ENCODE assay signal across 17 mouse cellular contexts in genomic region chr2:34592361-34592960, GRCm38 (mm10).
DNase-seq lines count a peak whose midpoint lies in the region; ATAC-seq and TF ChIP-seq lines count a peak whose summit lies in the region.
"Had no signal": no experiment of that assay in that cellular context is flagged by ENCODE, and none has a peak within 500 bp of the region (broad histone marks: within the 10 kb centered on the region; RNA-seq: fewer than 3 reads in every experiment).

No protein-coding gene starts in this region.

- H3K4me3 ChIP-seq in hindbrain, embryonic 11.5 days (ENCODE audit: low read depth, low read length), result no peak overlapping the region
- H3K4me3 ChIP-seq in hindbrain, embryonic 14.5 days (replicated peaks; ENCODE audit: low read length), result no peak overlapping the region
- H3K4me3 ChIP-seq in embryonic facial prominence, embryonic 11.5 days (ENCODE audit: low read depth, low read length), result no peak overlapping the region
- no peak overlapping the region for H3K4me3 ChIP-seq in heart, postnatal 0 days (ENCODE audit: low read depth, low read length)
- no peak overlapping the region for H3K4me3 ChIP-seq in stomach, embryonic 15.5 days (replicated peaks)
- no peak overlapping the region for H3K4me3 ChIP-seq in midbrain, embryonic 10.5 days
- H3K4me3 ChIP-seq: embryonic facial prominence, embryonic 12.5 days; hindbrain, embryonic 10.5 days had no signal

- no peak overlapping the region for H3K27ac ChIP-seq in hindbrain, embryonic 11.5 days (ENCODE audit: low read depth, low read length)
- no peak overlapping the region for H3K27ac ChIP-seq in hindbrain, embryonic 14.5 days
- no peak overlapping the region for H3K27ac ChIP-seq in embryonic facial prominence, embryonic 11.5 days (replicated peaks; ENCODE audit: low read depth, low read length)
- peak overlapping the region; percentile 94 for H3K27ac ChIP-seq in heart, postnatal 0 days (ENCODE audit: low read depth)
- H3K27ac ChIP-seq in stomach, embryonic 15.5 days, result peak overlapping the region; percentile 83
- no peak overlapping the region for H3K27ac ChIP-seq in midbrain, embryonic 10.5 days (replicated peaks)
- H3K27ac ChIP-seq: hindbrain, embryonic 10.5 days; liver, embryonic 14.5 days had no signal

- no peaks in the 10 kb centered on the region for H3K9me3 ChIP-seq in hindbrain, embryonic 11.5 days (ENCODE audit: control insufficient read depth, low read length)
- H3K9me3 ChIP-seq in hindbrain, embryonic 14.5 days (ENCODE audit: control insufficient read depth, low read length), result no peaks in the 10 kb centered on the region
- no peaks in the 10 kb centered on the region for H3K9me3 ChIP-seq in embryonic facial prominence, embryonic 11.5 days (replicated peaks; ENCODE audit: control insufficient read depth, low read length)
- no peaks in the 10 kb centered on the region for H3K9me3 ChIP-seq in heart, postnatal 0 days (replicated peaks; ENCODE audit: control insufficient read depth, low read length)
- H3K9me3 ChIP-seq in stomach, embryonic 15.5 days, result no peaks in the 10 kb centered on the region
- no peaks in the 10 kb centered on the region for H3K9me3 ChIP-seq in midbrain, embryonic 10.5 days (replicated peaks)
- H3K9me3 ChIP-seq: embryonic facial prominence, embryonic 12.5 days; hindbrain, embryonic 10.5 days had no signal

- H3K9ac ChIP-seq in hindbrain, embryonic 11.5 days (ENCODE audit: low read depth, low read length), result 0 out of 2 replicates have a peak overlapping the region, but pooled peaks have one; percentile 11
- H3K9ac ChIP-seq in hindbrain, embryonic 14.5 days, result no peak overlapping the region
- no peak overlapping the region for H3K9ac ChIP-seq in embryonic facial prominence, embryonic 11.5 days (replicated peaks; ENCODE audit: low read length)
- H3K9ac ChIP-seq in heart, postnatal 0 days (replicated peaks; ENCODE audit: low read depth, low read length), result peak overlapping the region; percentile 27; the same call in 1 of the 2 replicates
- no peak overlapping the region for H3K9ac ChIP-seq in stomach, embryonic 15.5 days
- H3K9ac ChIP-seq: embryonic facial prominence, embryonic 12.5 days; liver, embryonic 14.5 days had no signal

- no peaks in the 10 kb centered on the region for H3K27me3 ChIP-seq in hindbrain, embryonic 11.5 days (ENCODE audit: control insufficient read depth, insufficient read depth, low read length)
- H3K27me3 ChIP-seq in hindbrain, embryonic 14.5 days (ENCODE audit: control insufficient read depth, insufficient read depth, low read length), result no peaks in the 10 kb centered on the region
- no peaks in the 10 kb centered on the region for H3K27me3 ChIP-seq in embryonic facial prominence, embryonic 11.5 days (ENCODE audit: control insufficient read depth, insufficient read depth, low read length)
- no peaks in the 10 kb centered on the region for H3K27me3 ChIP-seq in heart, postnatal 0 days (ENCODE audit: control insufficient read depth, insufficient read depth, low read length)
- H3K27me3 ChIP-seq in stomach, embryonic 15.5 days (replicated peaks), result no peaks in the 10 kb centered on the region
- peaks cover 6% of the 10 kb centered on the region for H3K27me3 ChIP-seq in midbrain, embryonic 10.5 days (ENCODE audit: low read depth, poor library complexity, severe bottlenecking)

- H3K4me1 ChIP-seq in hindbrain, embryonic 11.5 days (replicated peaks; ENCODE audit: control insufficient read depth, insufficient read depth, low read length), result no peaks in the 10 kb centered on the region
- 0 out of 2 replicates have a peak, but pooled peaks cover 3% of the 10 kb centered on the region for H3K4me1 ChIP-seq in hindbrain, embryonic 14.5 days (replicated peaks; ENCODE audit: control insufficient read depth, insufficient read depth, low read length)
- no peaks in the 10 kb centered on the region for H3K4me1 ChIP-seq in embryonic facial prominence, embryonic 11.5 days (ENCODE audit: control insufficient read depth, insufficient read depth, low read length)
- peaks cover 31% of the 10 kb centered on the region for H3K4me1 ChIP-seq in heart, postnatal 0 days (ENCODE audit: control insufficient read depth, insufficient read depth)
- H3K4me1 ChIP-seq in stomach, embryonic 15.5 days, result peaks cover 9% of the 10 kb centered on the region; the same call in 1 of the 2 replicates
- H3K4me1 ChIP-seq in midbrain, embryonic 10.5 days, result 0 out of 2 replicates have a peak, but pooled peaks cover 7% of the 10 kb centered on the region
- H3K4me1 ChIP-seq: hindbrain, embryonic 10.5 days had no signal

- no peak for TF ChIP-seq EP300 in heart, postnatal 0 days (IDR thresholded peaks at IDR 0.05; ENCODE audit: low read depth)

- no peak for TF ChIP-seq CTCF in heart, postnatal 0 days (IDR thresholded peaks at IDR 0.05; ENCODE audit: low read depth)

- no peak overlapping the region for H3K4me2 ChIP-seq in hindbrain, embryonic 11.5 days (replicated peaks; ENCODE audit: low read depth, low read length)
- H3K4me2 ChIP-seq in hindbrain, embryonic 14.5 days (replicated peaks), result no peak overlapping the region
- no peak overlapping the region for H3K4me2 ChIP-seq in embryonic facial prominence, embryonic 11.5 days (ENCODE audit: low read depth, low read length)
- H3K4me2 ChIP-seq in heart, postnatal 0 days (ENCODE audit: low read depth, low read length), result no peak overlapping the region
- H3K4me2 ChIP-seq in stomach, embryonic 15.5 days, result no peak overlapping the region
- H3K4me2 ChIP-seq: embryonic facial prominence, embryonic 12.5 days; midbrain, embryonic 11.5 days had no signal

- ATAC-seq in hindbrain, embryonic 11.5 days (ENCODE audit: low FRiP score), result no peak
- ATAC-seq in hindbrain, embryonic 14.5 days (ENCODE audit: low FRiP score), result no peak
- ATAC-seq in embryonic facial prominence, embryonic 11.5 days (replicated peaks; ENCODE audit: insufficient number of reproducible peaks, low FRiP score, low TSS enrichment, low read depth), result no peak
- no peak; the same call in 1 of the 2 replicates for ATAC-seq in heart, postnatal 0 days (ENCODE audit: insufficient read depth, low read depth)
- peak; percentile 72; the same call in 1 of the 2 replicates for ATAC-seq in stomach, embryonic 15.5 days (ENCODE audit: insufficient read depth, low FRiP score, low read depth)
- no peak for ATAC-seq in megakaryocyte progenitor cell, adult 5-6 weeks (replicated peaks; ENCODE audit: poor library complexity)
- ATAC-seq: CD4-positive, CD25-positive, alpha-beta regulatory T cell, adult 4 months had no signal

- WGBS in hindbrain, embryonic 11.5 days, result 78% methylated on average over 8 of the region's 8 CpGs
- WGBS in hindbrain, embryonic 14.5 days, result 86% methylated on average over 8 of the region's 8 CpGs
- WGBS in embryonic facial prominence, embryonic 11.5 days, result 67% methylated on average over 8 of the region's 8 CpGs
- 48% methylated on average over 8 of the region's 8 CpGs for WGBS in heart, postnatal 0 days
- WGBS in stomach, embryonic 15.5 days, result 32% methylated on average over 8 of the region's 8 CpGs
- WGBS in midbrain, embryonic 10.5 days, result 84% methylated on average over 8 of the region's 8 CpGs

- H3K36me3 ChIP-seq in hindbrain, embryonic 11.5 days (ENCODE audit: control insufficient read depth, insufficient read depth, low read length), result no peaks in the 10 kb centered on the region
- no peaks in the 10 kb centered on the region for H3K36me3 ChIP-seq in hindbrain, embryonic 14.5 days (replicated peaks; ENCODE audit: control insufficient read depth, insufficient read depth)
- no peaks in the 10 kb centered on the region for H3K36me3 ChIP-seq in embryonic facial prominence, embryonic 11.5 days (replicated peaks; ENCODE audit: control insufficient read depth, insufficient read depth, low read depth, low read length)
- no peaks in the 10 kb centered on the region for H3K36me3 ChIP-seq in heart, postnatal 0 days (replicated peaks; ENCODE audit: control insufficient read depth, insufficient read depth, low read length)
- no peaks in the 10 kb centered on the region for H3K36me3 ChIP-seq in stomach, embryonic 15.5 days
- H3K36me3 ChIP-seq in midbrain, embryonic 10.5 days, result no peaks in the 10 kb centered on the region
- H3K36me3 ChIP-seq: embryonic facial prominence, embryonic 12.5 days; hindbrain, embryonic 10.5 days had no signal

- DNase-seq in hindbrain, embryonic 11.5 days (ENCODE audit: low spot score), result no peak
- DNase-seq in hindbrain, embryonic 14.5 days (ENCODE audit: low spot score), result no peak
- peak; percentile 38 for DNase-seq in embryonic facial prominence, embryonic 11.5 days (ENCODE audit: low spot score)
- DNase-seq in heart, postnatal 0 days (ENCODE audit: low spot score), result no peak
- no peak for DNase-seq in midbrain, embryonic 10.5 days (ENCODE audit: low spot score)
- DNase-seq: cerebellum, adult 11-12 months; cerebellum, postnatal 36 days; gastrocnemius, postnatal 10 days; kidney, adult 11 months; retina, postnatal 1 day had no signal

Comparison
In these comparisons a context has a peak if more than half of its experiments do, and no peak if none do; other contexts are left out.
1. H3K9ac ChIP-seq: peak in hindbrain, embryonic 11.5 days (single experiment) and heart, postnatal 0 days (single experiment); none in hindbrain, embryonic 14.5 days (single experiment), embryonic facial prominence, embryonic 11.5 days (single experiment) and stomach, embryonic 15.5 days (single experiment).
2. H3K27ac ChIP-seq: peak in heart, postnatal 0 days (single experiment) and stomach, embryonic 15.5 days (single experiment); none in hindbrain, embryonic 11.5 days (single experiment), hindbrain, embryonic 14.5 days (single experiment), embryonic facial prominence, embryonic 11.5 days (single experiment) and midbrain, embryonic 10.5 days (single experiment).